Mouse (Mus musculus) heart, postnatal 0 days (tissue): ENCODE results near the gene Cd164l2. TPM values are rescaled to one million over a fixed set of nuclear protein-coding genes. Genes with fewer than 3 reads are reported as not detected.
A peak's percentile ranks its signal among the peaks of the same experiment; 100 is the strongest.

ENCODE experiments used
- ATAC-seq: fragments of 200-750 bp; cut with Nextera tagmentation; 2 replicates; pipeline ENCODE4 v1.8.0; 2017; ENCODE audit warnings: low read depth, moderate number of reproducible peaks, moderate library complexity; ENCODE audit not compliant: insufficient read depth
- DNase-seq: peaks from one replicate; pipeline ENCODE4 v3.0.0-alpha.2; 2016; ENCODE audit warnings: low spot score
- H3K27ac ChIP-seq: fragments of 300-500 bp; sonication (generic); 2 replicates; pipeline ENCODE4 v1.5.1; 2014; ENCODE audit warnings: low read depth, mild to moderate bottlenecking
- H3K27me3 ChIP-seq: fragments of 300-500 bp; sonication (generic); 2 replicates; pipeline ENCODE4 v1.6.1; 2014; ENCODE audit warnings: low read length, mixed read lengths; ENCODE audit not compliant: control insufficient read depth, insufficient read depth
- H3K36me3 ChIP-seq: fragments of 300-500 bp; sonication (generic); replicated peaks from 2 replicates; pipeline ENCODE4 v1.6.1; 2014; ENCODE audit warnings: low read length, mixed read lengths; ENCODE audit not compliant: control insufficient read depth, insufficient read depth
- H3K4me1 ChIP-seq: fragments of 300-500 bp; sonication (generic); 2 replicates; pipeline ENCODE4 v1.6.1; 2014; ENCODE audit warnings: antibody characterized with exemption; ENCODE audit not compliant: control insufficient read depth, insufficient read depth
- H3K4me2 ChIP-seq: fragments of 300-500 bp; sonication (generic); 2 replicates; pipeline ENCODE4 v1.6.1; 2014; ENCODE audit warnings: low read depth, mild to moderate bottlenecking, low read length, moderate library complexity
- H3K4me3 ChIP-seq: fragments of 300-500 bp; sonication (generic); 2 replicates; pipeline ENCODE4 v1.5.1; 2014; ENCODE audit warnings: low read depth, low read length
- H3K9ac ChIP-seq: fragments of 300-500 bp; sonication (generic); replicated peaks from 2 replicates; pipeline ENCODE4 v1.6.1; 2014; ENCODE audit warnings: low read depth, low read length, mixed read lengths
- H3K9me3 ChIP-seq: fragments of 300-500 bp; sonication (generic); replicated peaks from 2 replicates; pipeline ENCODE4 v1.6.1; 2016; ENCODE audit warnings: low read length; ENCODE audit not compliant: control insufficient read depth
- CTCF ChIP-seq: IDR thresholded peaks from 2 replicates; pipeline ENCODE4 v1.5.1; 2016; ENCODE audit warnings: antibody characterized with exemption, control low read depth, low read depth
- EP300 ChIP-seq: IDR thresholded peaks from 2 replicates; pipeline ENCODE4 v1.6.1; 2016; ENCODE audit warnings: antibody characterized with exemption, low read depth
- WGBS: fragments of 180-500 bp; shearing (Covaris S2); extraction: QIAGEN DNeasy Blood & Tissue Kit; methylation state at CpG from one replicate; pipeline ENCODE4 v1.1.7; 2014; 5-methylcytosine and 5-hydroxymethylcytosine counted together
- polyA plus RNA-seq: library from polyadenylated mRNA; unstranded; fragments of >200 nt; fragmentation: Nextera tagmentation; extraction: Ambion mirVana; gene quantifications from 2 replicates; pipeline ENCODE4 v1.2.1, GENCODE M21; 2015
- total RNA-seq: library from RNA; depleted of rRNA; stranded (reverse); fragments of >200 nt; gene quantifications from 2 replicates; pipeline ENCODE4 v1.2.3, GENCODE M21; 2014; ENCODE audit warnings: low replicate concordance

Cd164l2 gene
- total and polyA plus RNA-seq, 2 experiments from 2014 or later, result 0.33 TPM; not detected in 1

DNA sequence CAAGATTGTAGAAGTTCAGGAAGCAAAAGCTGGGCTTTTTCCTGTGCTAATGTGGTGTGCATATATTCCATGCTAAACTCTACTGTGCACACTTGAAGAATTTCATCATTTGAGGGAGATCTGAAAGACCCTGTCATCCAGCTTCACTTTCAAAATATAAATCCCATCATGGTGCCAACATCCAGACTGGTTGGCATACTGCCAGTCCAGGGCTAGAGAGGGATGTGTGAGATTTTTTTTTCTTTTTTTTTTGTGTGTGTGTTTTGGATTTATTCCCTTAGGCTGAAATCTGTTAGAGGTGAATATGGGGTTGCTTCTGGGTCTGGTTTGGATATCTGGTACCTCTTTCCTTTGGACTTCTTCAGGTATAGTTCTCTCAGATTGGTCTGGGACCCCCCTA, 41.3 kb upstream of the Cd164l2 start:
- no peaks in the 10 kb centered on the region for H3K27me3 ChIP-seq
- no peak overlapping the region for H3K4me2 ChIP-seq
- H3K4me1 ChIP-seq, result peaks cover 53% of the 10 kb centered on the region
- H3K27ac ChIP-seq, result peak overlapping the region; percentile 74
- no peaks in the 10 kb centered on the region for H3K9me3 ChIP-seq
- 0 out of 2 replicates have a peak, but pooled peaks cover 3% of the 10 kb centered on the region for H3K36me3 ChIP-seq
- H3K9ac ChIP-seq, result no peak overlapping the region
- DNase-seq (no peak), ATAC-seq (no peak)
- TF ChIP-seq CTCF, result no peak
- TF ChIP-seq EP300, result no peak
- no peak overlapping the region for H3K4me3 ChIP-seq

DNA sequence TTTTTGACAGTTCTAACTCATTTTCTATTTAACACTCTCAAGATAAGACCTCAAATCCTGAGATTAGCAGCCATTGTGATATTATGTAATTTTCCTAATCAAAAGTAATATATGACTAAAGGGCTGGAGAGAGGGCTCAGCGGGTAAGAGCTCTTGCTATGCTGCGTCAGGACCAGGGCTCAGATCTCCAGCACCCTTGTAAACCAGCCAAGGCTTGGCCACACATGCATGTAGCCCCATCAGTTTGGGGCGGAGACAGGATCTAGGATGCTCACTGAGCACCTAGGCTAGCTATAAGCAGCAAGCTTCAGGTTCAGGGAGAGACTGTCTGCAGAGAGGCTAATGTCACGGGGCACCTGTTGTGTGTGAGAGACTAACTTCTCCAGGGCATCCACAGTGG, 39.5 kb upstream of the Cd164l2 start:
- peak overlapping the region; percentile 83; the same call in 1 of the 2 replicates for H3K27ac ChIP-seq
- H3K4me3 ChIP-seq, result no peak overlapping the region
- no peak for ATAC-seq
- TF ChIP-seq CTCF, result no peak
- no peak for TF ChIP-seq EP300
- peaks cover 8% of the 10 kb centered on the region for H3K36me3 ChIP-seq
- 73% methylated on average over 4 of the region's 4 CpGs for WGBS
- H3K4me2 ChIP-seq, result no peak overlapping the region
- H3K4me1 ChIP-seq, result peaks cover 56% of the 10 kb centered on the region
- no peak overlapping the region for H3K9ac ChIP-seq
- no peaks in the 10 kb centered on the region for H3K27me3 ChIP-seq
- H3K9me3 ChIP-seq, result no peaks in the 10 kb centered on the region
- DNase-seq, result no peak

DNA sequence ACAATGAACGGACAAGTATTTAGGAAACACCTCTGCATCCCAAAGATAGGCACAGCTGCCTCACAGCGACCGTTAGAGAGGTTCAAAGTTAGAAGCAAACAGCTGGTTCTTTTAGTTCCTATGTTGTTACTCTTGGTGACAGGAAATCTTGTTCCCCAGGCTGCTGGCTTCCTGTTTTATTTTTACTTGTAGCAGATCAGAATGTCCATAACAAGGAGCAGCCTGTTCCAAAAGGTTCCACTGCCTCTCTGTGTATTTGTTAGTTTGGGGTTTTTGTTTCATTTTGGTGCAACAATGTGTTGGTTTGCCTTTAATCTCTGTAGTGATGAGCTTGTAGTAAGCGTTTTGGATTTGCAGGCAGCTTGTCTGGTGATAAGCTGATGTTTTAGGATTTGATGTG, 37.6 kb upstream of the Cd164l2 start:
- TF ChIP-seq EP300 (peak; percentile 73), CTCF (no peak)
- Histone ChIP-seq H3K4me3 (peak overlapping the region; percentile 21), H3K36me3 (peaks cover 25% of the 10 kb centered on the region), H3K4me2 (peak overlapping the region; percentile 21), H3K9ac (no peak overlapping the region), H3K9me3 (no peaks in the 10 kb centered on the region), H3K4me1 (peaks cover 52% of the 10 kb centered on the region), H3K27ac (peak overlapping the region; percentile 83), H3K27me3 (no peaks in the 10 kb centered on the region)
- 13% methylated on average over 4 of the region's 4 CpGs for WGBS
- ATAC-seq (peak; percentile 18; the same call in 1 of the 2 replicates), DNase-seq (peak; percentile 65)

DNA sequence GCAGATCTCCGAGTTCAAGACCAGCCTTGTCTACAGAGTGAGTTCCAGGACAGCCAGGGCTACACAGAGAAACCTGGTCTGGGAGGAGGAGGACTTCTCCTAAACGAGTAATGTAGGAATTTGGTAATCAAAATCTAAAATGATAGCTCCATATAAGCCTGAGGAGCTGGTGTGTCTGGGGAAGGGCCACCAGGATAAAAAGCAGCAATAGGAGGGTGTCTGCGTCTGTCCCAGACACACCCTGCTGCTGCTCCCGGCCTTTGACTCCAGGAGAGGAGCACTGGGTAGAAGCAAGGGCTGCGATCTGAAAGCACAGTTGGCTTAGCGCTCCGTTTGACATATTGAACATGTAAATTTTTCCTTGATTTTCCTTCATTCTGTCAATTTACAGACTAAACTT, 36.7 kb upstream of the Cd164l2 start:
- Histone ChIP-seq H3K9ac (no peak overlapping the region), H3K27me3 (no peaks in the 10 kb centered on the region), H3K4me2 (no peak overlapping the region), H3K27ac (peak overlapping the region; percentile 83), H3K4me3 (no peak overlapping the region), H3K9me3 (no peaks in the 10 kb centered on the region), H3K4me1 (peaks cover 43% of the 10 kb centered on the region), H3K36me3 (peaks cover 25% of the 10 kb centered on the region)
- TF ChIP-seq EP300 (no peak), CTCF (no peak)
- DNase-seq (no peak), ATAC-seq (no peak)
- WGBS, result 63% methylated on average over 7 of the region's 7 CpGs

DNA sequence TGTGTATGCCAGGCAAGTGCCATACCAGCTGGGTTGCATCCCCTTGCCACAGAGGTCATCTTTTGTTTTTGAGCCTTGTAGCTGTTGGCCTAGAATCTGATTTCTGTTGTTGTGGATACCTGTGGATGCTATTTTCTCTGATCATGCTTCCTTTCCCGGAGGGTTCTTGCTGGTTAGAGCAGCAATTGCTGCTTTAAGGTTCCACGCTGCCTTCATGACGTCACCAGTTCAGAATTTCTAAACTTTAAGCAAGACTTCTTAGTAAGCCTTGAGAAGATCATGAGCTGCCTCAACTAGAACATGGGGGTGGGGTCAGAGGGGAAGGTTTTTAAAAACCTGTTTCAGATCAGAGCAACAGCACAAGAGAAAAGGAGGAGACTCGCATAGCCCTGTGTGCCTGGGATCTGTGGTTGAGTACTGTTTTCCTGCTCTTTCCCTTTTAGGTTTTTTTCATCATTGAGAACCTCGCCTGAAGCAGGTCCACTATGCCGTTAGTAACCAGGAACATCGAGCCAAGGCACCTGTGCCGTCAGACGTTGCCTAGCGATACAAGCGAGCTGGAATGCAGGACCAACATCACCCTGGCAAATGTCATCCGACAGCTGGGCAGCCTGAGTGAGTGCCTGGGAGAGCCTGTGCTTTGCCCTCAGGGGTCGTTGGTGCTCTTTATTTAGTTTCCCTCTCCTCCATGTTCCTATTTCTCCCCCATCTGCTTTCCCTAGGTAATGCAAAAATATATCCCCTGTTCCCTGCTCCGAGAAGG, 35.8 kb upstream of the Cd164l2 start:
- H3K27ac ChIP-seq, result peak overlapping the region; percentile 83
- H3K4me3 ChIP-seq, result no peak overlapping the region
- H3K4me2 ChIP-seq, result no peak overlapping the region
- DNase-seq (peak; percentile 56), ATAC-seq (peak; percentile 75)
- H3K9me3 ChIP-seq, result no peaks in the 10 kb centered on the region
- WGBS, result 29% methylated on average over 14 of the region's 14 CpGs
- H3K4me1 ChIP-seq, result peaks cover 33% of the 10 kb centered on the region
- peaks cover 29% of the 10 kb centered on the region for H3K36me3 ChIP-seq
- TF ChIP-seq EP300 (no peak), CTCF (no peak)
- H3K9ac ChIP-seq, result no peak overlapping the region
- no peaks in the 10 kb centered on the region for H3K27me3 ChIP-seq
